Mouse (Mus musculus) thymus, adult 2 months (tissue): ENCODE data around the gene Ntn1. TPM values are rescaled to one million over a fixed set of nuclear protein-coding genes. Genes with fewer than 3 reads are reported as not detected.

Experiments used
- DNase-seq: peaks from one replicate; pipeline ENCODE4 v3.0.0; 2021
- H3K27ac ChIP-seq: fragments of 200-500 bp; 2 replicates; pipeline ENCODE4 v1.5.1; 2012; ENCODE audit warnings: low read length, control low read depth; ENCODE audit not compliant: control insufficient read depth, insufficient read depth
- H3K27me3 ChIP-seq: fragments of 200-500 bp; 2 replicates; pipeline ENCODE4 v1.6.1; 2012; ENCODE audit warnings: mild to moderate bottlenecking, low read length, moderate library complexity, mixed read lengths; ENCODE audit not compliant: control insufficient read depth, insufficient read depth
- H3K36me3 ChIP-seq: fragments of 200-500 bp; 2 replicates; pipeline ENCODE4 v1.6.1; 2012; ENCODE audit warnings: mild to moderate bottlenecking, low read length, moderate library complexity; ENCODE audit not compliant: control insufficient read depth, insufficient read depth
- H3K4me1 ChIP-seq: fragments of 200-500 bp; replicated peaks from 2 replicates; pipeline ENCODE4 v1.6.1; 2012; ENCODE audit warnings: low read length; ENCODE audit not compliant: control insufficient read depth, insufficient read depth
- H3K4me3 ChIP-seq: fragments of 200-500 bp; 2 replicates; pipeline ENCODE4 v1.5.1; 2012; ENCODE audit warnings: mild to moderate bottlenecking, low read length, control low read depth, moderate library complexity; ENCODE audit not compliant: control insufficient read depth, insufficient read depth
- CTCF ChIP-seq: fragments of 200-500 bp; IDR thresholded peaks from 2 replicates; pipeline ENCODE4 v1.5.1; 2012; ENCODE audit warnings: mild to moderate bottlenecking, control low read depth, low read length, moderate library complexity, borderline replicate concordance; ENCODE audit not compliant: control insufficient read depth, poor library complexity, insufficient read depth; ENCODE audit errors: extremely low read depth
- POLR2A ChIP-seq: fragments of 200-500 bp; IDR thresholded peaks from 2 replicates; pipeline ENCODE4 v1.6.1; 2012; ENCODE audit warnings: mild to moderate bottlenecking, low read length, control low read depth, moderate library complexity; ENCODE audit not compliant: control insufficient read depth, poor library complexity, insufficient read depth; ENCODE audit errors: extremely low read depth
- WGBS: fragments of 180-500 bp; shearing (Covaris S2); methylation state at CpG from one replicate; pipeline ENCODE4 v1.1.7; 2018; 5-methylcytosine and 5-hydroxymethylcytosine counted together
- polyA plus RNA-seq: library from polyadenylated mRNA; depleted of rRNA; stranded (reverse); fragments of >200 nt; gene quantifications from 2 replicates; pipeline ENCODE4 v1.2.3, GENCODE M21; 2012

Gene Ntn1
- polyA plus RNA-seq, 1 experiment = 16.6 TPM

DNA sequence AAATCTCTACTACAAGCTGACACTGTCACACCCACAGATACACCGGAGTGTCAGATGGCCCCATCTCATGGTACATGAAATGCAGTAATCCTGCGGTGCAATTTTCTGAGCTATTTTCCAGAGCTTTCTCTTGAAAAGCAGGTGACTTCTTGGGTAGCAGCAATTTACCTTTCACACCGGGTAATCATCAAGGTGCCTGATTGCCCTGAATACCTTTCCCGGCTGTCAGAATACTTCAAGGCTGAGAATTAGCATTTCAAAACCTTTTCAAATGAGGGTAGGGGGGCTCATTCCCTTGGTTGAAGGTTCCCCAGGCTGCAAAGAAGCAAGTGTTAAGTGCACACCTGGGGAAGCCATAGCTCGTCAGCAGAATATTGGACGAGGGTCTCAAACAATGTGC, 52.5 kb downstream of the Ntn1 start:
- no peaks in the 10 kb centered on the region for H3K4me1 ChIP-seq
- TF ChIP-seq CTCF (no peak), POLR2A (no peak)
- no peak for DNase-seq
- 87% methylated on average over 6 of the region's 6 CpGs for WGBS
- H3K36me3 ChIP-seq = no peaks in the 10 kb centered on the region
- H3K27me3 ChIP-seq = no peaks in the 10 kb centered on the region
- no peak overlapping the region for H3K27ac ChIP-seq
- no peak overlapping the region for H3K4me3 ChIP-seq

DNA sequence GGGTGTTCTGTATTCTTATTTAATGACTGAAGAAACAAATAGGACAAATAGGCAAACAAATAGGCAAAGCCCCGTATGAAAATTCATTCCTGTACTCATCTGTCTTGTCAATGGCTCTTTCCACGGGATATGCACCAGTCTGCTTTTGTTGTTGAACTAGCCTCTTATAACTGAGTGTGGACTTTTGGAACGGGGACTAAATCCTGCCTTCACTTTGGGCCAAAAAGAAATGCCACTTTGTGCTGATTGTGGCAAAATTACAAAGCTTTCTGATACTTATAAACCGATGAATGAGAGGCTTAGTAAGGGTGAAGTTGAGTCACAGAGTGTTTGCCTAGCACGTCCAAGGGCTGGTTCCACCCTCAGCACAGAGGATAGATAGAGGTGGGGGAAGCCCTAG, 53.1 kb downstream of the Ntn1 start:
- Histone ChIP-seq H3K27ac (no peak overlapping the region), H3K27me3 (no peaks in the 10 kb centered on the region), H3K36me3 (no peaks in the 10 kb centered on the region), H3K4me3 (no peak overlapping the region), H3K4me1 (no peaks in the 10 kb centered on the region)
- TF ChIP-seq POLR2A (no peak), CTCF (no peak)
- no peak for DNase-seq
- 93% methylated on average over 5 of the region's 5 CpGs for WGBS

DNA sequence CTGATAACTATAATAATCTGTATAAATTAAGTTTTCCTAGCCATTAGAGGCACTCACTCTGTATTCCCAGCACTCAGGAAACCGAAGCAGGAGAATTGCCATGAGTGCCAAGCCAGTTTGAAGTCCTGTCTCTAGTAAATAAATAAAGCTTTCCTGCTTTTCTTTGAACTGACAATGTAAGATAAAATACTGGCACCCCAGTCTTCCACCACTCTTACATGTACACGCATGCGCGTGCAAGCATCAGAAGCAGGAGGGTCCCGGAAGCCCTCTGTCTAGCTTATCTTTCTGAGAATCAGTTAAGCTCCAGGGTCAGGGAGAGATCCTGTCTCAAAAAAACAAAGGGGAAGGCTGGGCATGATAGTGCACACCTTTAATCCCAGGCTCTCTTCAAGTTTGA, 54.5 kb downstream of the Ntn1 start:
- no peak for TF ChIP-seq POLR2A
- no peak for TF ChIP-seq CTCF
- 94% methylated on average over 5 of the region's 5 CpGs for WGBS
- no peak overlapping the region for H3K4me3 ChIP-seq
- no peaks in the 10 kb centered on the region for H3K4me1 ChIP-seq
- no peaks in the 10 kb centered on the region for H3K27me3 ChIP-seq
- no peak for DNase-seq
- no peaks in the 10 kb centered on the region for H3K36me3 ChIP-seq
- H3K27ac ChIP-seq = no peak overlapping the region

DNA sequence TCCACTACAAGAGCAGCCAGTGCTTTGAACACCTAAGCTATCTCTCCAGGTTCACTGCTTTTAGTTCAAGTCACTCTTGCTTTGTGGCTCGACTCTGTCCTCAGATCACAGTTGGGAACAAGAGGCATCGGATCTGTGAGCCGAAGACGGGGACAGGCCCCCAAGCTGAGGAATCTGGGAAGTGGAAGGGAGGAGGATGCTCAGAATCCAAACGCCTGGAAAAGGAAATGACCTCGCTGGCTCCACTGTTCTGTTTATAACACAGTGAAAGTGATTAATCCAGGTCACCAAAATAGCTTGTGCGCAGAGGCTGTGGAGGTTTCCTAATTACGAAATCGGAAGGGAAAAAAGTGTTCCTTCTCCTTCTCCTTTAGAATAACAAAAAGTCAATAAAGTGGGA, 56.4 kb downstream of the Ntn1 start:
- no peak for DNase-seq
- Histone ChIP-seq H3K27me3 (no peaks in the 10 kb centered on the region), H3K27ac (no peak overlapping the region), H3K4me1 (no peaks in the 10 kb centered on the region), H3K36me3 (no peaks in the 10 kb centered on the region), H3K4me3 (no peak overlapping the region)
- 91% methylated on average over 9 of the region's 9 CpGs for WGBS
- no peak for TF ChIP-seq CTCF

DNA sequence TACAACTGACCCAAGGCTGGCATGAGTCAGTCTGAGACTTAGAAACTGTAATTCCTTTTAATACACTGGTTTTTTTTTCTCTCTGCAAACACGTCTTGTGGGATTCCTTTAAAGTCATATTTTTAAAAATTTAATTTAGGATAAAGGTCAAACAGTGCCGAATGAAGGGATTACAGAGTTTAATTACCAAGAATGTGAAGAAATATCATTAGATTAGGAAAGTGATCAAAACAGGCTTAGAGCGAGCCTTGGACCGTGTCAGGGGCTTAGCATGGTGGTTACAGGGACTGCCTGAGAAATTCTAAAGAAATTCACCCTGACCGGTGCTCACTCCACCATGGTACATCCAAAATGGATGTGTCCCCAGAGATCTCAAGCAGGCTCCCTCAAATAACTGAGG, 57.9 kb downstream of the Ntn1 start:
- H3K36me3 ChIP-seq = no peaks in the 10 kb centered on the region
- H3K4me1 ChIP-seq = no peaks in the 10 kb centered on the region
- H3K27ac ChIP-seq = no peak overlapping the region
- TF ChIP-seq POLR2A (no peak), CTCF (no peak)
- 98% methylated on average over 5 of the region's 5 CpGs for WGBS
- no peak for DNase-seq
- no peak overlapping the region for H3K4me3 ChIP-seq
- no peaks in the 10 kb centered on the region for H3K27me3 ChIP-seq

DNA sequence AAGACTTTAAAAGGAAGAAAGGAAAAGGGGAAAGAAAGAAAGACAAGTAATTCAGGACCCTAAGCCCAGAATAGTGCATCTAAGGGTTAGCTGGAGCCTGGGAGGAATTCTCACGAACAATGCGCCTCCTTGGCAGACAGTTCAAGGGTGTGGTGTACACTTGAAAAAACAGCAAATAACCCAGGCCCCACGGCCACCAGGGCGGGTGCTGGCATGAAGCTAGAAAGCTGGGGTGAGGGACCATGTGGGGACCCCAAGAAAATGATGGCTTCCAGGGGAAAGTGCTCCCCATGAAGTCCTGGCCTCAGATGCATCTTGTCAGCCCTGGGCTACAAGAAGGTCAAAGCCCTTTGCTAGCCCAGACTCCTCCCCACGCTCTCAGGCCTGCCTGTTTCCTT, 58.6 kb downstream of the Ntn1 start:
- no peaks in the 10 kb centered on the region for H3K4me1 ChIP-seq
- no peak overlapping the region for H3K27ac ChIP-seq
- TF ChIP-seq CTCF (no peak), POLR2A (no peak)
- H3K4me3 ChIP-seq = no peak overlapping the region
- H3K27me3 ChIP-seq = no peaks in the 10 kb centered on the region
- 86% methylated on average over 5 of the region's 5 CpGs for WGBS
- H3K36me3 ChIP-seq = no peaks in the 10 kb centered on the region
- DNase-seq = no peak

DNA sequence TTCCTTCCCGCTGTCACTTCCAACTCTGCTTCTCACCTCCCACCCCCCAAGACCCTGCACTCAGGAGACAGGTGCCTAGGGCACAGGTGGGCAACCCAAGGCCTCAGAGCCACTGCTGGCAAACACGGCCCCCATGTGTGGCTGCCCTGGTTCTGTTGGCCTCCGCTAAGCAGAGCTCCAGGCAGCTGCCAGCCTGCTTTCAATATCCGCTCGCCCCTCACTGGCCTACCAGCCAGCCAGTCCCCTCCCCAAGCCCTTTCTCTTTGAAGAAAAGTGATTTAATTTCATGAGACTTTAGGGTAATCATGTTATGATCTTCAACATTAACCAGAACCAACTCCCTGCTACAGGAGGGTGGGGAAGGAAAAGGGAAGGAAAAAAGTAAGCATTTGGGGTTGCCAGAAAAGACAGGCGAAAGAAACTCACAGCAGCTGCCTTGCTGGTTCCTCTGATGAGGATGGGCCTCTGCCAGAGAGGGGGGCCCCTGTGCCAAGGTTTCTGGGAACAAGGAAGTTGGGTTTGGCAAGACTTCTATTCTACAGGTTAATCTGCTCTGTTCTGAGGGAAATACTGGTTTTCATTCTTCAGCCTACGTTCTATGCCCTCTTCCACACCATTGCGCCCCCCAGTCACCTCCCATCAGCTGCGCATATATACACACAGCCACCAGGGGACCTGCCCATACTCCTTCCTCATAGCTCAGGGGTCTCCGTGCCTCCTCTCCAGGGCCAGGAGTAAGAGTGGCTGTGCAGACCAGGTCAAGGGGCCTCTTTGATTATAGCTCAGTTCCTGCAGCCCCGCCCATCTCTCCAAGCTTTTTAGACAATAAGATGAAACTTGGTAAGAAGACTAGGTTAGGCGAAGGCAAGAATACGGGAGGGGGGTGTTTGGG, 59.3 kb downstream of the Ntn1 start:
- H3K4me1 ChIP-seq = no peaks in the 10 kb centered on the region
- no peak for DNase-seq

More for the DNA sequence above, 59.3 kb downstream of the Ntn1 start:
- TF ChIP-seq POLR2A (no peak), CTCF (no peak)
- no peaks in the 10 kb centered on the region for H3K36me3 ChIP-seq
- no peaks in the 10 kb centered on the region for H3K27me3 ChIP-seq
- no peak overlapping the region for H3K4me3 ChIP-seq
- 85% methylated on average over 13 of the region's 13 CpGs for WGBS
- H3K27ac ChIP-seq = no peak overlapping the region
